Mouse (Mus musculus) lung, embryonic 15.5 days (tissue): ENCODE results near the gene Me1. TPM values are rescaled to one million over a fixed set of nuclear protein-coding genes. Genes with fewer than 3 reads are reported as not detected.

ENCODE experiments used
- ATAC-seq: fragments of 200-750 bp; cut with Nextera tagmentation; 2 replicates; pipeline ENCODE4 v1.8.0; 2017; ENCODE audit warnings: moderate number of reproducible peaks, borderline replicate concordance; ENCODE audit not compliant: low FRiP score, low TSS enrichment; ENCODE audit errors: extremely low read depth
- H3K27ac ChIP-seq: fragments of 300-500 bp; sonication (generic); 2 replicates; pipeline ENCODE4 v1.5.1; 2015; ENCODE audit warnings: moderate library complexity, mild to moderate bottlenecking, inconsistent platforms
- H3K27me3 ChIP-seq: fragments of 300-500 bp; sonication (generic); 2 replicates; pipeline ENCODE4 v1.6.1; 2015; ENCODE audit warnings: inconsistent platforms
- H3K36me3 ChIP-seq: fragments of 300-500 bp; sonication (generic); 2 replicates; pipeline ENCODE4 v1.6.1; 2015; ENCODE audit warnings: inconsistent platforms
- H3K4me1 ChIP-seq: fragments of 300-500 bp; sonication (generic); 2 replicates; pipeline ENCODE4 v1.6.1; 2015; ENCODE audit warnings: inconsistent platforms
- H3K4me2 ChIP-seq: fragments of 300-500 bp; sonication (generic); 2 replicates; pipeline ENCODE4 v1.6.1; 2015; ENCODE audit warnings: inconsistent platforms, mild to moderate bottlenecking, moderate library complexity
- H3K4me3 ChIP-seq: fragments of 300-500 bp; sonication (generic); 2 replicates; pipeline ENCODE4 v1.5.1; 2015; ENCODE audit warnings: mild to moderate bottlenecking, inconsistent platforms
- H3K9ac ChIP-seq: fragments of 300-500 bp; sonication (generic); 2 replicates; pipeline ENCODE4 v1.6.1; 2015; ENCODE audit warnings: inconsistent platforms
- H3K9me3 ChIP-seq: fragments of 300-500 bp; sonication (generic); 2 replicates; pipeline ENCODE4 v1.6.1; 2016; ENCODE audit warnings: inconsistent platforms
- WGBS: fragments of 180-500 bp; shearing (Covaris S2); methylation state at CpG from one replicate; pipeline ENCODE4 v1.1.7; 2015; 5-methylcytosine and 5-hydroxymethylcytosine counted together
- polyA plus RNA-seq: library from polyadenylated mRNA; unstranded; fragments of >200 nt; fragmentation: Nextera tagmentation; extraction: Ambion mirVana; gene quantifications from 2 replicates; pipeline ENCODE4 v1.2.1, GENCODE M21; 2015

The Me1 gene
- 31.6 and 32.6 TPM in 2 replicates for polyA plus RNA-seq

DNA sequence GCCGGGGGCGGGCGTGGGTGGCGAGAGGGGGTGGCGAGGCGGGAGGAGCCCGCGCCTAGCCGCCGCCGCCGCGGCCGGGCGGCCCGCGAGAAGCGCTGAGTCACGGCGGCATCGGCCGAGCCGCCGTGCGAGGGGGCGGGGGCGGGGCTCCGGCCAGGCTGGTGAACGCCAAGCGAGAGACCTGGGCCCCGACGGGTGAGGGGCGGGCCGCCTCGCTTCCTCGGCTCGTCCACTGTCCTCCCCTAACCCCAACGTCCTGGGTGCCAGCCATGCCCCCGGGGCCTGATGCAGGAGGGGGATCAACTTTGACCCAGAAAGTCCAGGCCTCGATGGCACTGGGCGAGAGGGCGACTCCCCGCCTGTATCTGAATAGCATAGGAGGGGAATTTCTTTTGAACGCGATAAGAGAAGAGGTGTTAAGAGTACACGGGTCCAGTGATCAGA is at the start of gene Me1:
Gene Me1, minus strand, starts transcription at position 136 of the 444 bp plus-strand sequence.
- Histone ChIP-seq H3K36me3 (no peaks in the 10 kb centered on the region), H3K27me3 (no peaks in the 10 kb centered on the region), H3K9ac (peak within 1 kb of the TSS; percentile 77), H3K4me1 (0 out of 2 replicates have a peak, but pooled peaks cover 2% of the 10 kb centered on the region), H3K9me3 (no peaks in the 10 kb centered on the region), H3K27ac (peak within 1 kb of the TSS; percentile 61), H3K4me2 (peak within 1 kb of the TSS; percentile 91), H3K4me3 (peak within 1 kb of the TSS; percentile 74)
- ATAC-seq = peak; percentile 86; the same call in 1 of the 2 replicates
- under 1% methylated on average over 42 of the region's 46 CpGs for WGBS

- H3K4me3 ChIP-seq = peak overlapping the region; percentile 43
- 0 out of 2 replicates have a peak, but pooled peaks cover 4% of the 10 kb centered on the region for H3K27me3 ChIP-seq
- ATAC-seq = no peak
- H3K4me2 ChIP-seq = peak overlapping the region; percentile 58
- H3K27ac ChIP-seq = no peak overlapping the region
- 20% methylated on average over 5 of the region's 5 CpGs for WGBS
- peaks cover 14% of the 10 kb centered on the region for H3K4me1 ChIP-seq
- H3K9me3 ChIP-seq = no peaks in the 10 kb centered on the region
- peak overlapping the region; percentile 36; the same call in 1 of the 2 replicates for H3K9ac ChIP-seq
- no peaks in the 10 kb centered on the region for H3K36me3 ChIP-seq
Measured at GRCm38 (mm10) chr9:86744041-86744440, 48.3 kb upstream of the Me1 start.

GRCm38 (mm10) chr9:86742959-86743911 is 47.5 kb upstream of the Me1 start, which contains the start of gene Prss35:
Gene Prss35 (plus strand): TSS chr9:86743649.
- Histone ChIP-seq H3K4me2 (peak within 1 kb of the TSS; percentile 58), H3K36me3 (no peaks in the 10 kb centered on the region), H3K4me1 (peaks cover 14% of the 10 kb centered on the region), H3K27me3 (0 out of 2 replicates have a peak, but pooled peaks cover 4% of the 10 kb centered on the region), H3K4me3 (peak within 1 kb of the TSS; percentile 43), H3K27ac (no peak within 1 kb of the TSS), H3K9ac (peak within 1 kb of the TSS; percentile 36; the same call in 1 of the 2 replicates), H3K9me3 (no peaks in the 10 kb centered on the region)
- ATAC-seq = peak; percentile 58; the same call in 1 of the 2 replicates
- WGBS = 4% methylated on average over 19 of the region's 19 CpGs

GRCm38 (mm10) chr9:86739971-86740370 is 44.2 kb upstream of the Me1 start:
- Histone ChIP-seq H3K4me3 (no peak overlapping the region), H3K27me3 (0 out of 2 replicates have a peak, but pooled peaks cover 4% of the 10 kb centered on the region), H3K4me1 (peaks cover 12% of the 10 kb centered on the region), H3K36me3 (no peaks in the 10 kb centered on the region), H3K27ac (no peak overlapping the region), H3K9me3 (no peaks in the 10 kb centered on the region), H3K9ac (no peak overlapping the region), H3K4me2 (no peak overlapping the region)
- 42% methylated on average over 3 of the region's 3 CpGs for WGBS
- ATAC-seq = no peak

DNA sequence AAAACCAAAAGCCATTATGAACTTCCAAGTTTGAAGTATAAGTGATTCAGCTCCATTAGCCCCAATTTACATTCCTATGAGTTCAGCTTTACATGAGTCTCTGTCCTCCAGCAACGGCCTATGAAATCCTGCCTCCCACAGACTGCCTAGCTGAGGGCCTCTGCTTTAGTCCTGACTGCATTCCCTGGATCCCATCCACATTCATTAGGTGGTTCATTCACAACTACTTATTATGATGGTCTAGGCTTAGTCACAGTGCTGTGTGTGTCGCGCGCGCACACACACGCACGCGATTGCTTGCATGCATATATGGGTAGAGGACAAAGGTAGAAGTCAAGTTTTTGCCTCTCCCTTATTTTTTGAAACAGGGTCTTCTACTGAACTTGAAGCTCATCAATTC is 43.0 kb upstream of the Me1 start:
- H3K4me2 ChIP-seq = no peak overlapping the region
- H3K9me3 ChIP-seq = no peaks in the 10 kb centered on the region
- H3K27ac ChIP-seq = no peak overlapping the region
- H3K4me3 ChIP-seq = no peak overlapping the region
- H3K36me3 ChIP-seq = no peaks in the 10 kb centered on the region
- H3K4me1 ChIP-seq = peaks cover 10% of the 10 kb centered on the region
- no peak for ATAC-seq
- 0 out of 2 replicates have a peak, but pooled peaks cover 4% of the 10 kb centered on the region for H3K27me3 ChIP-seq
- H3K9ac ChIP-seq = no peak overlapping the region
- WGBS = 92% methylated on average over 8 of the region's 8 CpGs

GRCm38 (mm10) chr9:86738067-86738466 is 42.3 kb upstream of the Me1 start:
- no peaks in the 10 kb centered on the region for H3K36me3 ChIP-seq
- H3K4me1 ChIP-seq = peaks cover 3% of the 10 kb centered on the region
- H3K27ac ChIP-seq = no peak overlapping the region
- H3K9me3 ChIP-seq = no peaks in the 10 kb centered on the region
- 65% methylated on average over 1 of the region's 1 CpGs for WGBS
- ATAC-seq = no peak
- no peak overlapping the region for H3K9ac ChIP-seq
- H3K4me2 ChIP-seq = no peak overlapping the region
- H3K4me3 ChIP-seq = no peak overlapping the region
- H3K27me3 ChIP-seq = no peaks in the 10 kb centered on the region

DNA sequence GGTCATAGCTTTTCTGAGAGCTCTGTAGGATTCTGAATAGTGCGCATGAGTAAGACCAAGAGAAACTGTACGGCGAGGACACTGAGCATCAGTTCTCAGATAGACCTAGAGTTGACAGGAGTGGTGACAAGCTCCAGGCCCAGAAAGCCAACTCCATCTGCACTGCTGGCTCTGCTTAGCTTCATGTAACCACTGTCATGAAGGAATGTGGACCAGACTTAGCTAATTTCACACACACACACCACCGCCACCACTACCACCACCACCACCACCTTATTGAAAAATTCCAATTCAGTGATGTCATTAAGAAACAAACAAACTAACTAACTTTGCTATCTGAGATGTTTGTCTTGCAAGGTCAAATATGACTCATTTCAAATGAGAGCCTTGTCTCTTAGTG is 41.2 kb upstream of the Me1 start:
- Histone ChIP-seq H3K4me3 (no peak overlapping the region), H3K27ac (no peak overlapping the region), H3K4me2 (no peak overlapping the region), H3K27me3 (no peaks in the 10 kb centered on the region), H3K4me1 (no peaks in the 10 kb centered on the region), H3K9me3 (no peaks in the 10 kb centered on the region), H3K36me3 (no peaks in the 10 kb centered on the region), H3K9ac (no peak overlapping the region)
- 90% methylated on average over 4 of the region's 4 CpGs for WGBS
- ATAC-seq = no peak

DNA sequence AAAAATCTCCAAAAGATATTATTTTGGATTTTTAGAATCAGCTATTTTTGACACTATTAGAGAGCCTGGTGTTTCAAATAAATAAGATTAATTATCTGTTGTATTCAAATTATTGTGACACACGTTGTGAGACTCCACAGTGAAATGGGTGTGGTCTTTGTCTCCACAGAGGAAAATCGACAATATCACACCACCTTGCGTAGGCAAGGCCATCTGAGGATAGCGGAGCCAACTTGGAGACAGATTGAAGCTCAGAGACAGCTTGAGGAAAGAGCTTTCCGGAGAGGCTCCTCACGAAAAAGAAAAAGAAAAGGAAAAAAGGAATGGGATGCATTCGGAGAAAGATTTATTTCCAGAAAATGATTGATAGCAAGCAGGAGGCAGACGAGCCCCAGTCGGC is 39.0 kb upstream of the Me1 start:
- Histone ChIP-seq H3K27ac (no peak overlapping the region), H3K9ac (no peak overlapping the region), H3K4me2 (no peak overlapping the region), H3K9me3 (no peaks in the 10 kb centered on the region), H3K4me1 (no peaks in the 10 kb centered on the region), H3K4me3 (no peak overlapping the region), H3K27me3 (no peaks in the 10 kb centered on the region), H3K36me3 (no peaks in the 10 kb centered on the region)
- 56% methylated on average over 9 of the region's 9 CpGs for WGBS
- no peak for ATAC-seq

GRCm38 (mm10) chr9:86734357-86734756 is 38.6 kb upstream of the Me1 start:
- no peaks in the 10 kb centered on the region for H3K9me3 ChIP-seq
- H3K27ac ChIP-seq = no peak overlapping the region
- H3K9ac ChIP-seq = no peak overlapping the region
- no peak overlapping the region for H3K4me2 ChIP-seq
- H3K4me1 ChIP-seq = no peaks in the 10 kb centered on the region
- no peak overlapping the region for H3K4me3 ChIP-seq
- no peak for ATAC-seq
- no peaks in the 10 kb centered on the region for H3K27me3 ChIP-seq
- no peaks in the 10 kb centered on the region for H3K36me3 ChIP-seq

GRCm38 (mm10) chr9:86729811-86730210 is 34.1 kb upstream of the Me1 start:
- 93% methylated on average over 3 of the region's 3 CpGs for WGBS
- no peak for ATAC-seq
- H3K4me2 ChIP-seq = no peak overlapping the region
- no peak overlapping the region for H3K4me3 ChIP-seq
- H3K9me3 ChIP-seq = no peaks in the 10 kb centered on the region
- H3K27me3 ChIP-seq = no peaks in the 10 kb centered on the region
- H3K27ac ChIP-seq = no peak overlapping the region
- no peaks in the 10 kb centered on the region for H3K4me1 ChIP-seq
- H3K36me3 ChIP-seq = no peaks in the 10 kb centered on the region
- H3K9ac ChIP-seq = no peak overlapping the region

GRCm38 (mm10) chr9:86729084-86729483 is 33.3 kb upstream of the Me1 start:
- H3K4me3 ChIP-seq = no peak overlapping the region
- H3K9ac ChIP-seq = no peak overlapping the region
- H3K27me3 ChIP-seq = no peaks in the 10 kb centered on the region
- H3K27ac ChIP-seq = no peak overlapping the region
- H3K9me3 ChIP-seq = no peaks in the 10 kb centered on the region
- no peak overlapping the region for H3K4me2 ChIP-seq
- no peak for ATAC-seq
- 44% methylated on average over 1 of the region's 1 CpGs for WGBS
- H3K4me1 ChIP-seq = no peaks in the 10 kb centered on the region
- H3K36me3 ChIP-seq = no peaks in the 10 kb centered on the region

- no peaks in the 10 kb centered on the region for H3K9me3 ChIP-seq
- no peak overlapping the region for H3K9ac ChIP-seq
- 75% methylated on average over 10 of the region's 10 CpGs for WGBS
- H3K4me2 ChIP-seq = no peak overlapping the region
- no peak overlapping the region for H3K27ac ChIP-seq
- ATAC-seq = no peak
- no peak overlapping the region for H3K4me3 ChIP-seq
- no peaks in the 10 kb centered on the region for H3K27me3 ChIP-seq
- H3K36me3 ChIP-seq = no peaks in the 10 kb centered on the region
- H3K4me1 ChIP-seq = no peaks in the 10 kb centered on the region
Measured at GRCm38 (mm10) chr9:86728214-86728814, 32.6 kb upstream of the Me1 start.
